Mouse (Mus musculus): ENCODE measurements around the gene Eef1a2.

Gene Eef1a2

DNA sequence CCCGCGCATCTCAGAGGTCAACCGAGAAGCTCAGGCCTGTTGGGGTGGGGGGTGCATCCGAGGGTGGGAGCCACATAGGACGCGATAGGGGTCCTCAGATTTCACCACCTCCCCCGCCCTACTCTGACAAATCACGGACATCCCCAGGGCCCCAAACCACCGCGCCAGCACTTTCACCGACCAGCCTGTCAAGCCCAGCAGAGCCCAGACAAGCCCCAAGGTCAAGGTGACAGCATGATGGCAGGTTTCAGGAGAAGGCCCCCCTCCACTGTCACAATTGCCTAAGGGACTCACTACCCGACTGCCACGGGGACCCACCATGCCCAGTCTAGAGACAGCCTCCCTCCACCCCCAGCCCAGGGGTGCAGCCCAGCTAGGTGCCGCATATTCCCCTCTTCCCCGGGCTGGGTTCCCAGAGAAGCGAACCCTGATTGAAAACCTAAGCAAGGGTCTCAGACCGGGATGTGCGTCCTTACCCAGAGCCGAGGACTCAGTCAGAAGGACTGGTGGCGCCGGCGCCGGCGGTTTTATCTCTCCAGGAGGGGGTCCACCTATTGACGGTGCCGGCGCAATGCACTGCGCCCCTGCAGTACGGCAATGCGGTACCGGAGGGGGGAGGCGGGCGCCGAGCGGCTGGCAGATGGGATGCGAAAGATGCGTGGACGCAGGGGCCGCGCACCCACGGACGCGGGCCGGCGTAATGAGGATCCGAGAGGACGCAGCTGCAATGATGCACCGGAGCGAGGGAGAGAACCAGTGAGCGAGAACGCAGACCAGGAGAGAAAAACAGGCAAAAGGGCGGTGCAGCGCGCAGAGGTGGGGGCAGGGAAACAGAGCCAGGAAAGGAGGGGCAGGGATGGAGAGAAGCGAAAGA, at the start of gene Eef1a2:
Gene Eef1a2 (minus strand): TSS at position 767 of the 874 bp plus-strand sequence.
- no peak for DNase-seq (ENCODE audit: low read depth, low spot score)

DNA sequence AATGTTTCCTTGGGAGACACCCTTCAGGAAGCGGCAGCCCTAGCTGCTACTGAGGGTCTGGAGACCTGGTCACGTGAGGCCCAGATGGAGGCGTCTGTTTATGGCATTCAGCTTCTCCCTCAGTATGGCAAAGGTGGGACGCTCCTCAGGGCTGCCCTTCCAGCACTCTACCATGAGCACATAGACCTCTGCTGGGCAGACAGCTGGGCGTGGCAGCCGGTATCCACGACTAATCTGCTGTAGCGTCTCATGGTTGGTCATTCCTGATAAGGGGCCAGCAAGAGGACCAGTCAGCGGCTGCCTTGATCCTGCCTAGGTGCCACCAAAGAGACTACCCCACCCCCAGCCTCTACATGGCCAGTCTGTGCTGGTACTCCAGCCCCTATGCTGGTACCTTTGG, 49.3 kb upstream of the Eef1a2 start:
- no peak for DNase-seq (ENCODE audit: low read depth, low spot score)

DNA sequence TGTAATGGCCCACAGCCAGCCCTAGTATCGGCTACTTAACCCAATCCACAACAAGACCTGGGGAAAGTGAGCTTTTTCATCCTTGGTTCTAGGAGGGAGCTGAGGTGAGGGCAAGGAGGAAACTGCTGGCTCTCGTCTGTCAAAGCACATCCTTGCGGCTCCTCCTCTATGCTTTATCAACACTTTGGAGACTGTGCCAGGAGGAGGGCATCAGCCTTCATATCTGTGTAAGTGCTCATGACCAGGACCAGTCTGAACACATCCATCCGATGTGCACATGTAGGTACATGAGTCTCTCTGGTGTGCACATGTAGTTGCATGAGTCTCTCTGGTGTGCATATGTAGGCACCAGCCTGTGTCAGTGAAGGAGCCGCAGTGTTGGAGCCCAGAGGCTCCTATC, 48.9 kb upstream of the Eef1a2 start:
- DNase-seq (ENCODE audit: low read depth, low spot score), result no peak

DNA sequence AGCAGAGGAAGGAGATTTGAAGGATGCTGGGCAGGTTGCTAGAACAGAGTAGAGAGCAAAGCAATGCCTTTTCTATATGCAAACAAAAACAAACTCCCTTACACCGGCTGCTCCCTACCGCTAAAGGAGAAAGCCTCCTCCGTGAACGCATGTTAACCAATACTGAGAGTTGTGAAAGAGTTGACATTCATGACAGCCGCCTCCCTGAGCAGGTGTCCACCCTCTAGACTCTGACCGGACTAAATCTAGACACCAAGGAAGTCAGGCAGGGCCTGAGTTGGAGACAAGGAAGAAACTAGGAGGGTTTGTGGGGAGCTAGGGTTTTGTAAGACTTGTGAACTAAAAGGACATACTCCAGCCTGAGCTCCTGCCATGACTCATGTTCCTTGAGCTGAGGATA, 46.1 kb upstream of the Eef1a2 start:
- no peak for DNase-seq (ENCODE audit: low read depth, low spot score)

DNA sequence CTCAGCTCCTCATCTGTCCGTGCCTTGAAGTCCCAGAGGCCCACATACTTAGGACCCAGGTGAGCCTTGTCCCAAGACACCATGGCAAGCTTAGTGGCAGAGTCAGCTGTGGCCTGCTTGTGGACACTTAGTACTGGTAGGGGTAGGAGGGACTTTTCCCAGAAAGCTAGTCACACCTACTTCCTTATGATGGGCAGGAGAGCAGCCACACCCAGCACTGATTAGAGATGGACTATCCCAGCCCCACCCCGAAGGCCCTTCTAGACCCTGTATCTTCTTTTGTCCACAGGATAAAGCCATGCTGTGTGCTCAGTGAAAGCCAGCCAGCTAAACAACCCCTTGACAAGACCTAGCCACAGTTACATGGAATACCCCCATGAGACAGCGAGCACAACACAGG, 45.6 kb upstream of the Eef1a2 start, which contains the start of gene Ptk6:
Gene Ptk6 (minus strand): TSS at position 368 of the 400 bp plus-strand sequence.
- no peak for DNase-seq (ENCODE audit: low read depth, low spot score)

DNA sequence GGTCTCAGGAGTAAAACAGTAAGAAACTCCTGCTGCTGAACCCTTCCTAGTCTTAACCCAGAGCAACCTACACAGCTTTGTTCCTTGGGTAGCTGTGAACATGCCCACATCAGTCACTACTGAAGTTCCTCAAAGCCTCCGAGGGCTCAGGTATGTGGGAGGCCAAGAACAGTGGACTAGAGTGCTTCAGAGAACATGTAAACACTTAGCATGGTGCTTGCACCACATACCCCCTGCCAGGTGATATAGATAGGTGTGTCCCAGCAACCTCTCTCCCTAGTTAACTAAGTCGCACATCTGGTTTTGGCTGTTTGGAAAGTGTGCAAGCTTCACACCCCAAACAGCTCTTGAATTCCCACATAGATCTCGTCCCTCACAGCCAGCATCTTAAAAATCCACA, 44.8 kb upstream of the Eef1a2 start:
- no peak for DNase-seq (ENCODE audit: low read depth, low spot score)

DNA sequence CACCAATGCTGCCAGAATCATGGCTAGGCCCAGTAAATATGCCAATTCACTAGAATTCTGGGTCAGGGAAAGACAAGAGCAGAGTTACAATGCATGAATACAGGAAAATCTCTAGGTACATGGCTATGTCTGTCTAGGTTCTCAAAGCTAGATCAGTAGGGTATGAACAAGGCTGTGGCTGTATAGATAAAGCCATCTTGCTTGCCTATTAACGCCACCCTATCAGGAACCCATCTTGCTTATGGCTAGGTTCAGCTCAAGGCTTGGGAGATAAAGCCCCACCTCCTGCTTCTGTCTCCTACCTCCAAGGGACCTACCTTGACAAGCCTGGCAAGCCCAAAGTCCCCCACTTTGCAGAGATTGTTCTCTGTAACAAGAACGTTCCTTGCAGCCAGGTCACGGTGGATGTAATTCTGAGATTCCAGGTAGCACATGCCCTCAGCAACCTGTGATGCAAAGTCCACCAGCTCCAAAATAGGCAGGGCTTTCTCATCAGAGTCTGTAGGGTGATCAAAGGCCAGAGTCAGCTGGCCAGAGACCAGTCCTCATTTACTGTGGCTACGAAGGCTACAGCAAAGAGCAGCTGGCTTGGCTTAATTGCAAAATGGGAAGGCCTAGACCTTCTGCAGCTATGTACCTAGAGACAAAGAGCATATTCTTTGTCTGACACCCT, 40.0 kb upstream of the Eef1a2 start:
- no peak for DNase-seq (ENCODE audit: low read depth, low spot score)

DNA sequence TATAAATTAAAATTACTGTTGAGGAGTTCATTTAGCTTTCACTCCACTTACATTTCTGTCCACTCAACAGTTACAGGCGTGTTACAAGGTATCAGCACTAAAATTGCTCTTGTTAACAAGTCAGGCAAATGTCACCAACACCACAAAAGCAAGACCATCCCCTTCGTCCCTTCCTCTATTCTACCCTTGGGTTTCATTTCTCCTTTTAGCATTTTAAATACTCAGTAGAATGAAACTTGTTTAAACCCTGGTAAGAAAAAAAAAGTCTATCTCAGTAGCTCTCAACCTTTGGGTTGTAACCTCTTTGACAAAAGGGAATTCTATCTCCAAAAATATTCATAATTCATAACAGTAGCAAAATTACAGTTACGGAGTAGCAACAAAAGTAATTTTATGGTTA, 36.2 kb upstream of the Eef1a2 start:
- DNase-seq (ENCODE audit: low read depth, low spot score), result no peak

DNA sequence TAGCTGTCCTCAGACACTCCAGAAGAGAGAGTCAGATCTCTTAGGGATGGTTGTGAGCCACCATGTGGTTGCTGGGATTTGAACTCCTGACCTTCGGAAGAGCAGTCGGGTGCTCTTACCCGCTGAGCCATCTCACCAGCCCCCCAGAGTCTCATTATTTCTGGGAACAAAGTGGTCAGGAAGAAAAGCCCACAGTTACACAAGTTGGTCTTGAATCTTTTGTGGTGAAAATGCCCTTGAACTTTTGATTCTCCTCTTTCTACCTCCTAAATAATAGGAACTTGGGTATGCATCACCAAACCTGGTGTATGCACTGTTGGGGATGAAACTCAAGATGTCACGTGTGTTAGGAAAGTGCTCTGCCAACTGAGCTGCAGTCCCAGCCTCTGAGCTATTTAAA, 35.1 kb upstream of the Eef1a2 start:
- no peak for DNase-seq (ENCODE audit: low read depth, low spot score)

DNA sequence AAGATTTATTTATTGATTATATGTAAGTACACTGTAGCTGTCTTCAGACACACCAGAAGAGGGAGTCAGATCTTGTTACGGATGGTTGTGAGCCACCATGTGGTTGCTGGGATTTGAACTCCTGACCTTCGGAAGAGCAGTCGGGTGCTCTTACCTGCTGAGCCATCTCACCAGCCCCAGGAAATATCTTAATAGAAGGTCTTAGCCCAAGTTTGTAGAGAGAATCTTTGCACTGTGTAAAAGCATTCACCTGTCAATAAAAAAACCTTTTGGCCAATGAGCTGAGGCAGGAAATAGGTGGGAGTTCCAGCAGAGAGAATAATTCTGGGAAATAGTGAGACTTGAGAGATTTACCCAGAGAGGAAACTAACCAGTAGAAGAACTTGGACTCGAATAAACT, 34.6 kb upstream of the Eef1a2 start:
- peak; percentile 27 for DNase-seq (ENCODE audit: low read depth, low spot score)

DNA sequence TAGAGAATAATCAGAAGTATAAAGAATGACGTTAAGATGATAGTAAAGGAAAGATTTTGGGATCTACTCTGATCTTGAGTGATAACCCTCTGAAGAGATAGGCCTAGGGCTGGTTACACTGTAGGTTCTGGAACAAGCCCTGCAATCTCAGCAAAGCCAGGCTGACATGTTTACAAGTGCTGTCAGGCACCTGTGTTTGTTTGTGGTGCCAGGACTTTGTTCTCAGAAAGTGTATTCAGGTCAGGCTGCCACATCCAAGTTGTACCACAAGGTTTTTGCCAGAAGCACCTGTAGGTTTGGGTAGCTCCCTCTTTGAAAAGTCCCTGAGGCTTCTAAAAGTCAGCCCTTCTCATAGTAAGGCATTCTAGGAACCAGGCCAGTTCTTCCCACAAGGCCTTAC, 32.5 kb upstream of the Eef1a2 start:
- DNase-seq (ENCODE audit: low read depth, low spot score), result no peak

DNA sequence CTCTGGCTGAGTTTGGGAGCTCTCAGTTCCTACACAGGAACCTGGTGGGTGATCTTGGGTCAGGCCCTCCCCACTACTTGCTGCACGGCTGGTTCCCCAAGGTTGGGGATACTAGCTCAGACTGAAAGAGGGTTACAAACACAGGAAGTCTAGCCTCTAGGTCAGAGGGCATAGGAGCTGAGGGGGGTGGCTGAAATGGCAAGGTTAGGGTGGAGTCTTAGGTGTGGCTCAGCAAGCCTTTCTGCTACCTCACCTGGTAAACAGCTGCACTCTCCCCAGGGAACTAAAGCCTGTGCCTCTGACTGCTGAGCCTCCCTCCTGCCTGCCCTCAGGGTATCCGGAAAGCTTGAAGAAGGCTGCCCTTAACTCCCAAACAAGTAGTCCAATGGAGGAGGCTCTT, 31.9 kb upstream of the Eef1a2 start:
- DNase-seq (ENCODE audit: low read depth, low spot score), result peak; percentile 93

DNA sequence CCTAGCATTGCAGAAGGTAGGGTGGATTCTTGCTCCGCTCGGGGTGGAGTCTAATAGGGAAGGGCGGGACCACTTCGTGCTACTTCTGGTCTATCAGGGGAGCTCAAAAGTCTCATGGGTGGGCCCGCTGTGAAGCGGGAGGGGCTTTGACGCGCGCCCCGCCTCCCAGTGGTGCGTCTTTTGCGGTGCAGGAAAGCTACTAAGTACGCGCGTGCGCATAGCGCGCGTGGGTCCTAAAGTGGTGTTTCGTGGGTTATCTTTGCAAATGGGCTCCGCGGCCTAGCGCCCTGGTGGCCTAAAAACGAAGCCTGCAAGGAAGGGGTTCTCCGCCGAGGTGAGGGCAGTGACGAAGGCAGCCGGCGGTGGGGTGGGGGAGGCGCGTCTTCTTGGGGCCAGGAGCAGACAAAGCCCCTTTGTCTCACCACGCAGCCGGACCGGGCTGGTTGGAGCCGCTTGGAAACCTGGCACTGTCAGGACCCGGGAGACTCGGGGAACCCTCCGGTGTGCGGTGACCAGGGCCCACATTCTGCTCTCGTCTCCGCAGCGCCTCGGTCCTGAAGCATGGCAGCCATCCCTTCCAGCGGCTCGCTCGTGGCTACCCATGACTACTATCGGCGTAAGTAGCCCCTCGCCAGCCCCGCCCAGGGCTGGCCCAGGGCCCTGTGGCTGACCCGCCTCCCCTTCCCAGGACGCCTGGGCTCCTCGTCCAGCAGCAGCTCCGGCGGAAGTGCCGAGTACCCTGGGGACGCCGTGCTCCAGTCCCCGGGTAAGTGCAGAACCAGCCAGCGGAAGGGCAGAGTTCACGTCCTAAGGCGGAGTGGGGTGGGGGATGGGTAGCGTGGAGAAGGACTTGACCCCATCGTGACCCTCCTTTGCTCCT, 30.5 kb upstream of the Eef1a2 start, which contains the start of gene Ppdpf:
Gene Ppdpf (plus strand): TSS at position 127 of the 880 bp plus-strand sequence.
- peak; percentile 96 for DNase-seq (ENCODE audit: low read depth, low spot score)

DNA sequence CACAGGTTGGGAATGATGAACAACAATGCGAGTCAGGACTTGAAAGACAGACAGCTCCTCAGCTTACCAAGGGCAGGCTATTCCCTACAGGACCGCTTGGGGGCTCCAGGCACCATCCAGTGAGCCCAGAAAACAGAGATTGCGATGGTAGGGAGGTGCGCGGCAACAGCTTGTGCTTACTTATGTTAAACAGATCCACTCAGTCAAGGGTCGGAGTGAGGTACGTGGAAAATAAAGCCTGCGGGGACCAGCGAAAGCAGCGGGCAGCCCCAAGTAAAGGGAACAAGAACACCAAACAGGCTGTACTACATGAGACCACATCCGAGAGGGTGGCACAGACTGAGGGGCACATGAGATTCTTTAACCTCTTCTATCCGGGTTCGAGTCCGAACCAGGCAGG, 29.8 kb upstream of the Eef1a2 start:
- DNase-seq (ENCODE audit: low read depth, low spot score), result peak; percentile 94

DNA sequence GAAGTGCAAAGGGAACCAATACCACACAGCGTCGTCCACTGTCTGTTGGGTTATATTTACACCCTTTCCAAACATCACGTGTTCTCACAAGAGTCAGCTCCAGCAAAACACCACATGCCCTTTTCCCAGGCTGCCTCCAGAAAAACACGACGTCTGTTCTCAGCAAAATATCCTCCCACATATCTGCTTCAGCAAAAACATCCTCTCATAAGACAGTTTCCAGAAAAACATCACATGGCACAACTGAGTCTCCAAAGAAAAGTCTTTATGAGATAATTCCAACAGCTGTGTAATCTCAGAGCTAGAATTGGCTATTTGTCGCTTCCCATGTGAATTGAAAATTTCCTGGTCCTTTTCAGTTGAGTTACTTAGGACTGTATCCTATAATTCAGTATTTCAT, 24.1 kb upstream of the Eef1a2 start:
- DNase-seq (ENCODE audit: low read depth, low spot score), result no peak

DNA sequence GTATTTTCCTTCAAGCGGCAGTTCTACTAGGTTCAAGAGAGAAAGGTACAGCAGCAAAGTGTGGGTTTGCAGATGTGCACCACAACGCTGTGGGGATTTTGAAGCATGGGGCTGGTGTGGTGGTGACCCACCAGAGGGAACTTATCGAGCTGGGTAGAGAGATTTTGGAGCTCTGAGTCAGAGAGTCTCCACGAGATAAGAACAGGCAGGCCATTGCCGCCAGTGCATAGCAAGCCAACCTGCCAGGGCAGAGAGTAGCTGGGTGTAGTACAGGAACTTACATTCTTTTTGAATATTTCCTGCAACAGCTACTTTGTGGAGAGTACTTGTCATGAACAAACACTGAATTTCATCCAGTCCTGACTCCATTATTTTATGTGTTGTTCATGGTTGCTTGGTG, 21.7 kb upstream of the Eef1a2 start:
- no peak for DNase-seq (ENCODE audit: low read depth, low spot score)

DNA sequence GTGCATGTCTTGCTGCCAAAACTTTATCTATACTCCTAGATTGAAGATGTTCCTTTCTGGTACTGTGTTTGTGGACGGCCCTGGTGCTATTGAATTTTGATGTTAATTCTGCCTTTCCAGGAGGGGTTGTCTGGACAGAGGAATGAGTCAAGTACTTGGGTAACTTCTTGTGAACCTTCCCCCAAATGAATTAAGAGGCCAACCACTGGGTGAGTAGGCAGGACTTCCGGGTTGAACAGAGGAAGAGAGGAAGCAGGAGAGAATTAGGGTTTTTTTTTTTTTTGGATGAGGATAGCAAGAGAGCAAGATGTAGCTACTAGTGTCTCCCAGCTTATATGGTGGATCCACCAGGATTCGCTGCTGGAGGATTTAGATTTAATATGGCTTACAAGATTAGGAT, 21.2 kb upstream of the Eef1a2 start:
- DNase-seq (ENCODE audit: low read depth, low spot score), result no peak

DNA sequence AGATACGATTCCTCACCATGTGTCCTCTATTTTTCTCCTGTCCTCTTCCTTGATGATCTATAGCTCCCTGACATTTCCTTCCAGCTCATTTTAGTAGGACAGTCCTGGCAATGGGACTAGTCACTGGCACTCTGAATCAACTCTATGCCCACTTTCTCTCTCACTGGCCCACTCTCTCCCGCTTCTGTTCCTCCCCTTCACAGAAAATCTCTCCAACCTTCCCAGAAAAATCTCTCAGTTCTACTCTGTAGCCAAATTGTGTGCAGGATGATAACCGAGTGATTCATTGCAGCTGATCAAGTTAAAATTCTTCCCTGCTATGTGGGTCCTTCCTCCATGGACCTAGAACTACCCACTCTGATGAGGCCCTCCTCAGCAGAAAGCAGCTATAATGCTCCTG, 17.8 kb upstream of the Eef1a2 start:
- no peak for DNase-seq (ENCODE audit: low read depth, low spot score)

DNA sequence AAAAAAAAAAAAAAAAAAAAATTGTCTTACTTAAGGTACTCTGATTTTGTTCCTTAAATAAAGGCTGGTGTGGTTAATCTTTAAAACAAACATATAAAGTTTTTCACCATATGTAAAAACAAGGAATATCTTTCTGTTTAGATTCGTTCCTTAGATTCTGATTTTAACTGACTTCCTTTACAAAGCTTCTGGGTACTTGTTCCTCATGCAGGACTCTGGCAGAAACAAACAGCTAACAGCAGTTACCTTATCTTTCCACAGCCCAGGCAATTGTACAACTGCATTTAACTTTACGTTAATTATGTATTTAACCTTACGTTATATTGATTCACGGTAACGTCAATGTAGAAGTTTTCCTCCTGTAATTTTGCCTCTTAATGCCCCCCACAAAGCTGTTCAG, 9.7 kb upstream of the Eef1a2 start:
- DNase-seq (ENCODE audit: low read depth, low spot score), result no peak

DNA sequence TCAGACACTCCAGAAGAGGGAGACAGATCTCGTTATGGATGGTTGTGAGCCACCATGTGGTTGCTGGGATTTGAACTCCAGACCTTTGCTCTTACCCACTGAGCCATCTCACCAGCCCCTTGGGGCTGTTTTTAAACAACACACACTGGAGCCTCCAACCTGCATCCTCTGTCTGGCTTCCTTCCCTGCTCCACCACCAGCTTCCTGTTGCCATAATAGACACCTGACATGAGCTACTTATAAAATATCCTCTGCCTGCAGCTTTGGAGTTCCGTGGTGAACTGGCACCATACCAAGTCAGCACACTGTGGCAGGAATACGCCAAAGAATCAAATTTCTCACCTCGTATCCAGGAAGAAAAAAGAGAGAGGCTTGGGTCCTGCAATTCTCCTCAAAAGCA, 4.0 kb upstream of the Eef1a2 start:
- no peak for DNase-seq (ENCODE audit: low read depth, low spot score)

DNA sequence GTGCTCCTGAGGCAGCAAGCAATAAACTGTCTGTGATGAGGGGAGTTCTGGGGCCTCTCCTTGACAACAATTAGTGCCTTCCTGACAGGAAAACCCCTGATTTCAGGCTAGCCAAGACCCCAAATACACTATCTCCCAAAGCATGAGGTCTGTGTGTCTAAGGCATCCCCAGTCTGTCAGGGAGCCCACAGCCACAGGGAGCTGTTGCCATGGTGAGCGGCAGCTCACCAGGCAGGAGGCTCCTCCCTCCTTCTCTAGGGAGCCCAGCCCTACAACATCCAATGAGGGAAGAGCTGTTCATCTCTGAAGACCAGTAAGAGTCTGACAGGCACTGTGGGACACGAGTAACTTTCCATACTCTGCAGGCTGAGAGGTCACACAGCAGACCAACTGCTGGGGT, 3.0 kb upstream of the Eef1a2 start:
- peak; percentile 48 for DNase-seq (ENCODE audit: low read depth, low spot score)

DNA sequence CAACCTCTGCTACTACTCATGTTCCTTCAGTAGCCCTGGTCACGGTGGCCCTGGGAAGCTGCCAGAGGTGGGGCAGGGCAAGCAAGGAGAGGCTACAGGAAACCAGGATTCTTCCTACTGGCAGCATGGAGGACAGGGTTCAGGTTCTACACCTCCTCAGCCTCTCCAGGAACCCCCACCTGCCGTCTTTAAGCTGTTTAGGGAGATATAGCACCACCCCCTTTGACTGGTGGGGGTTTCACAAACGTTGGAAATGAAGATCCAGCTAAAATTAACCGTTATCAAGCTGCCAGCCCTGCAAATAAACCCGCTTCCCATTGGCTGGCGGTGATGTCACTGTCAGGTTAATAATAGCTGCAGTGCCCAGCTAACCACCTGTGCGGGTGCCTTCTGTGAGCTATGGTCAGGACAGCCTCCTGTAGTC, 2.3 kb upstream of the Eef1a2 start:
- no peak for DNase-seq (ENCODE audit: low read depth, low spot score)

Data from ES-CJ7 (cell line).